Comparison of ENCODE assay signal across 8 mouse cellular contexts in the genomic region with DNA sequence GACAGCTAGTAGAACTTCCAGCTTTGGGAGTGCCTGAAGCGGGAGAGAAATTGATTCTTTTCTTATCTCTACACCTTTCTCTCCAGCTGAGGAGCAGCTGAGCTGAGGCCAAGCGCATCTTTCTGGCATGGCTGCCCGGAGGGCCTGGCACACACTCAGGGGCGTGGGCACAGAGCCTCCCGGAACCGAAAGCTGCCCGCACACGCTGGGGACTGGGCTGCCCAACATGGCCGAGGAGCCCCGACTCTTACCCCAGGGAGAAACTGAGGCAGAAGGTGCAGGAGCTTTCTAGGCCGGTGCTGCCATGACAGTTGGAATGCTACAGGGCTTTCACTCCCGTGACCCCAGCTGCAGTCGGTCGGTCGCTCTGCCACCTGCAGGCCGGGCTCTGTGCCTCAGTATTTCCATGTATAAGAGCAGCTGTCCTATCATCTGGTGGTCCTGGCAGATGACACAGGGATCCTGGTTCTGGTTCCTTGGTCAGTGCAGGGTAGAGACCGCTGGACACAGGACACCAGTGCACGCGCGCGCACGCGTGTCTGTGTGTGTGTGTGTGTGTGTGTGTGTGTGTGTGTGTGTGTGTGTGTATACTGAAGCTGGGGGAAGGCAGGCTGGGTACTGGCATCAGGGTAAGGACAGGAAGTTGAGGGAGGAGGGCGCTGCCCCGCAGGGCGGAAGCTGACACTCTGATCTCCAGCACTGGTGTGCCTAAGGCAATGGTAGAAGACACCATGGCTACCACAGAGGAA. TPM values are rescaled to one million over a fixed set of nuclear protein-coding genes. Genes with fewer than 3 reads are reported as not detected.
A peak's percentile ranks its signal among the peaks of the same experiment; 100 is the strongest.
DNase-seq lines count a peak whose midpoint lies in the region; ATAC-seq and TF ChIP-seq lines count a peak whose summit lies in the region.

No protein-coding gene starts in this region.

- 0 out of 2 replicates have a peak, but pooled peaks cover 2% of the 10 kb centered on the region for H3K9me3 ChIP-seq in embryonic facial prominence, embryonic 10.5 days
- no peaks in the 10 kb centered on the region for H3K9me3 ChIP-seq in hindbrain, embryonic 11.5 days (ENCODE audit: control insufficient read depth, low read length)
- no peaks in the 10 kb centered on the region for H3K9me3 ChIP-seq in midbrain, postnatal 0 days (ENCODE audit: low read length)

- no peaks in the 10 kb centered on the region for H3K36me3 ChIP-seq in embryonic facial prominence, embryonic 10.5 days (replicated peaks)
- H3K36me3 ChIP-seq in hindbrain, embryonic 11.5 days (ENCODE audit: control insufficient read depth, insufficient read depth, low read length): no peaks in the 10 kb centered on the region
- H3K36me3 ChIP-seq in liver, adult 2 months (ENCODE audit: control insufficient read depth, insufficient read depth, low read length): no peaks in the 10 kb centered on the region
- no peaks in the 10 kb centered on the region for H3K36me3 ChIP-seq in midbrain, postnatal 0 days (ENCODE audit: insufficient read depth, low read length)

- H3K4me3 ChIP-seq in embryonic facial prominence, embryonic 10.5 days: peak overlapping the region; percentile 41; the same call in 1 of the 2 replicates
- no peak overlapping the region for H3K4me3 ChIP-seq in hindbrain, embryonic 11.5 days (ENCODE audit: low read depth, low read length)
- peak overlapping the region; percentile 38; the same call in 1 of the 2 replicates for H3K4me3 ChIP-seq in liver, adult 2 months (ENCODE audit: insufficient read depth, low read depth, low read length)
- H3K4me3 ChIP-seq in midbrain, postnatal 0 days (ENCODE audit: low read depth, low read length): no peak overlapping the region

- no peaks in the 10 kb centered on the region for H3K79me2 ChIP-seq in liver, adult 2 months (ENCODE audit: control insufficient read depth, insufficient read depth, low read length)

- no peak overlapping the region for H3K9ac ChIP-seq in hindbrain, embryonic 11.5 days (ENCODE audit: low read depth, low read length)
- H3K9ac ChIP-seq in liver, adult 2 months (ENCODE audit: low read depth, low read length): peak overlapping the region; percentile 55
- no peak overlapping the region for H3K9ac ChIP-seq in midbrain, postnatal 0 days (replicated peaks; ENCODE audit: low read length, poor library complexity, severe bottlenecking)

- DNase-seq in adrenal gland, postnatal 10 days: peak; percentile 38
- no peak for DNase-seq in adrenal gland, adult 8-10 months
- DNase-seq in CD4-positive, CD25-positive, alpha-beta regulatory T cell, adult 2 months (ENCODE audit: low read depth, low spot score): peak; percentile 83
- DNase-seq in embryonic facial prominence, embryonic 10.5 days (ENCODE audit: low spot score): peak; percentile 11
- DNase-seq in hindbrain, embryonic 11.5 days (ENCODE audit: low spot score): peak; percentile 2
- DNase-seq in liver, adult 2 months (ENCODE audit: extremely low read depth, low read depth, low spot score): peak; percentile 71
- no peak for DNase-seq in midbrain, postnatal 0 days (ENCODE audit: low spot score)
- peak; percentile 59 to 74 for DNase-seq in thymus, adult 18-20 months

- H3K4me1 ChIP-seq in embryonic facial prominence, embryonic 10.5 days: peaks cover 40% of the 10 kb centered on the region
- H3K4me1 ChIP-seq in hindbrain, embryonic 11.5 days (replicated peaks; ENCODE audit: control insufficient read depth, insufficient read depth, low read length): no peaks in the 10 kb centered on the region; the same call in 1 of the 2 replicates
- H3K4me1 ChIP-seq in liver, adult 2 months (ENCODE audit: control insufficient read depth, insufficient read depth, low read length): peaks cover 39% of the 10 kb centered on the region
- peaks cover 19% of the 10 kb centered on the region; the same call in 1 of the 2 replicates for H3K4me1 ChIP-seq in midbrain, postnatal 0 days (ENCODE audit: insufficient read depth, low read length)

- no peak overlapping the region for H3K27ac ChIP-seq in embryonic facial prominence, embryonic 10.5 days (replicated peaks)
- no peak overlapping the region for H3K27ac ChIP-seq in hindbrain, embryonic 11.5 days (ENCODE audit: low read depth, low read length)
- H3K27ac ChIP-seq in liver, adult 2 months (replicated peaks; ENCODE audit: insufficient read depth, low read depth, low read length): peak overlapping the region; percentile 87
- H3K27ac ChIP-seq in midbrain, postnatal 0 days (ENCODE audit: low read depth, low read length): no peak overlapping the region

- no peak overlapping the region for H3K4me2 ChIP-seq in hindbrain, embryonic 11.5 days (replicated peaks; ENCODE audit: low read depth, low read length)
- no peak overlapping the region; the same call in 1 of the 2 replicates for H3K4me2 ChIP-seq in midbrain, postnatal 0 days (ENCODE audit: low read depth, low read length, poor library complexity, severe bottlenecking)

- ATAC-seq in hindbrain, embryonic 11.5 days (ENCODE audit: low FRiP score): no peak
- ATAC-seq in midbrain, postnatal 0 days (ENCODE audit: low FRiP score): no peak

- TF ChIP-seq CTCF in liver, adult 2 months (IDR thresholded peaks at IDR 0.05; ENCODE audit: low read depth, low read length): peak; percentile 67
- TF ChIP-seq CTCF in midbrain, postnatal 0 days (IDR thresholded peaks at IDR 0.05): peak; percentile 38

- peaks cover 41% of the 10 kb centered on the region for H3K27me3 ChIP-seq in embryonic facial prominence, embryonic 10.5 days (replicated peaks; ENCODE audit: low read depth, poor library complexity, severe bottlenecking)
- peaks cover 14% of the 10 kb centered on the region for H3K27me3 ChIP-seq in hindbrain, embryonic 11.5 days (ENCODE audit: control insufficient read depth, insufficient read depth, low read length)
- H3K27me3 ChIP-seq in liver, adult 2 months (ENCODE audit: control insufficient read depth, insufficient read depth, low read length): no peaks in the 10 kb centered on the region
- no peaks in the 10 kb centered on the region for H3K27me3 ChIP-seq in midbrain, postnatal 0 days (ENCODE audit: insufficient read depth, low read length)

- WGBS in embryonic facial prominence, embryonic 10.5 days: 73% methylated on average over 26 of the region's 26 CpGs
- WGBS in hindbrain, embryonic 11.5 days: 77% methylated on average over 26 of the region's 26 CpGs
- WGBS in liver, adult 2 months: 40% methylated on average over 26 of the region's 26 CpGs
- 73% methylated on average over 26 of the region's 26 CpGs for WGBS in midbrain, postnatal 0 days

- TF ChIP-seq POLR2A in liver, adult 2 months (IDR thresholded peaks at IDR 0.05; ENCODE audit: extremely low read depth, insufficient read depth, low read length): no peak

RNA-seq across cellular contexts. Expression of gene Nfic, which starts 21.7 kb away (rescaled TPM):
- 100 to 1,000 TPM in 1 of 2 experiments, 10 to 100 TPM in 1; 99.9 to 129 TPM for total RNA-seq in adrenal gland, postnatal 10 days (2021)
- total RNA-seq in adrenal gland, adult 8-10 months (2022): 100 to 1,000 TPM; 113 to 191 (median 144) TPM
- 12.5 and 20.2 TPM in 2 replicates for polyA plus RNA-seq in embryonic facial prominence, embryonic 10.5 days (2016; fragmentation: Nextera tagmentation; extraction: Ambion mirVana)
- polyA plus RNA-seq in hindbrain, embryonic 11.5 days (2014; fragmentation: Nextera tagmentation; extraction: Ambion mirVana): 10.9 and 11.9 TPM in 2 replicates
- total RNA-seq in liver, adult 2 months (2014; rRNA removed): 7.4 and 16.4 TPM in 2 replicates
- 32.8 and 56.4 TPM in 2 replicates for polyA plus RNA-seq in liver, adult 2 months (2012; rRNA removed)
- 16.2 and 17.4 TPM in 2 replicates for total RNA-seq in midbrain, postnatal 0 days (2014; rRNA removed)
- polyA plus RNA-seq in midbrain, postnatal 0 days (2015; fragmentation: Nextera tagmentation; extraction: Ambion mirVana): 19.1 and 21.3 TPM in 2 replicates

RNA-seq across cellular contexts. Expression of gene Smim24, which starts 40.9 kb away (rescaled TPM):
- 1 to 10 TPM; 1.2 to 1.6 TPM for total RNA-seq in adrenal gland, postnatal 10 days (2021)
- total RNA-seq in adrenal gland, adult 8-10 months (2022): 1 to 10 TPM in 2 of 4 experiments, under 1 TPM in 2; 0.78 to 2.0 (median 0.96) TPM
- 2.0 and 2.8 TPM in 2 replicates for polyA plus RNA-seq in embryonic facial prominence, embryonic 10.5 days (2016; fragmentation: Nextera tagmentation; extraction: Ambion mirVana)
- polyA plus RNA-seq in hindbrain, embryonic 11.5 days (2014; fragmentation: Nextera tagmentation; extraction: Ambion mirVana): 2.7 and 4.1 TPM in 2 replicates
- 1.3 and 1.5 TPM in 2 replicates for total RNA-seq in liver, adult 2 months (2014; rRNA removed)
- polyA plus RNA-seq in liver, adult 2 months (2012; rRNA removed): 2.3 and 4.1 TPM in 2 replicates
- total RNA-seq in midbrain, postnatal 0 days (2014; rRNA removed): 1.5 and 1.7 TPM in 2 replicates
- 1.1 and 2.0 TPM in 2 replicates for polyA plus RNA-seq in midbrain, postnatal 0 days (2015; fragmentation: Nextera tagmentation; extraction: Ambion mirVana)

RNA-seq across cellular contexts. Expression of gene Gm48552, which starts 44.9 kb away (rescaled TPM):
- 1 to 10 TPM in 1 of 2 experiments, under 1 TPM in 1; 0.45 to 1.9 TPM for total RNA-seq in adrenal gland, postnatal 10 days (2021)
- total RNA-seq in adrenal gland, adult 8-10 months (2022): 1 to 10 TPM; 2.0 to 4.2 (median 2.6) TPM
- polyA plus RNA-seq in embryonic facial prominence, embryonic 10.5 days (2016; fragmentation: Nextera tagmentation; extraction: Ambion mirVana): 1.8 and 3.1 TPM in 2 replicates
- polyA plus RNA-seq in hindbrain, embryonic 11.5 days (2014; fragmentation: Nextera tagmentation; extraction: Ambion mirVana): 0.49 and 1.0 TPM in 2 replicates
- total RNA-seq in liver, adult 2 months (2014; rRNA removed): 0.40 TPM in 1 of 2 replicates, not detected in the other
- polyA plus RNA-seq in liver, adult 2 months (2012; rRNA removed): 0.26 and 1.4 TPM in 2 replicates
- 6.6 TPM in 1 of 2 replicates, not detected in the other for total RNA-seq in midbrain, postnatal 0 days (2014; rRNA removed)
- 1.6 and 3.9 TPM in 2 replicates for polyA plus RNA-seq in midbrain, postnatal 0 days (2015; fragmentation: Nextera tagmentation; extraction: Ambion mirVana)

RNA-seq across cellular contexts. Expression of gene Celf5, which starts 48.8 kb away (rescaled TPM):
- total RNA-seq in adrenal gland, postnatal 10 days (2021): 1 to 10 TPM in 1 of 2 experiments, under 1 TPM in 1; 0.84 to 2.2 TPM
- 1 to 10 TPM in 3 of 4 experiments, under 1 TPM in 1; 0.17 to 2.5 (median 1.7) TPM for total RNA-seq in adrenal gland, adult 8-10 months (2022)
- 1.2 and 2.3 TPM in 2 replicates for polyA plus RNA-seq in embryonic facial prominence, embryonic 10.5 days (2016; fragmentation: Nextera tagmentation; extraction: Ambion mirVana)
- polyA plus RNA-seq in hindbrain, embryonic 11.5 days (2014; fragmentation: Nextera tagmentation; extraction: Ambion mirVana): 12.7 and 13.7 TPM in 2 replicates
- not detected in 2 replicates for total RNA-seq in liver, adult 2 months (2014; rRNA removed)
- not detected in 2 replicates for polyA plus RNA-seq in liver, adult 2 months (2012; rRNA removed)
- total RNA-seq in midbrain, postnatal 0 days (2014; rRNA removed): 142 and 206 TPM in 2 replicates
- polyA plus RNA-seq in midbrain, postnatal 0 days (2015; fragmentation: Nextera tagmentation; extraction: Ambion mirVana): 61.5 and 74.0 TPM in 2 replicates

RNA-seq across cellular contexts. Expression of gene Gm48551, which starts 49.4 kb away (rescaled TPM):
- total RNA-seq in adrenal gland, postnatal 10 days (2021): 1 to 10 TPM; 1.1 to 1.6 TPM
- 1 to 10 TPM in 2 of 4 experiments, under 1 TPM in 2; 0.65 to 2.9 (median 1.0) TPM for total RNA-seq in adrenal gland, adult 8-10 months (2022)
- 2.7 TPM in 2 replicates for polyA plus RNA-seq in embryonic facial prominence, embryonic 10.5 days (2016; fragmentation: Nextera tagmentation; extraction: Ambion mirVana)
- polyA plus RNA-seq in hindbrain, embryonic 11.5 days (2014; fragmentation: Nextera tagmentation; extraction: Ambion mirVana): 2.2 and 3.2 TPM in 2 replicates
- total RNA-seq in liver, adult 2 months (2014; rRNA removed): 2.4 TPM in 1 of 2 replicates, not detected in the other
- polyA plus RNA-seq in liver, adult 2 months (2012; rRNA removed): 0.32 and 0.44 TPM in 2 replicates
- 0.88 and 2.7 TPM in 2 replicates for total RNA-seq in midbrain, postnatal 0 days (2014; rRNA removed)
- 5.8 and 10.2 TPM in 2 replicates for polyA plus RNA-seq in midbrain, postnatal 0 days (2015; fragmentation: Nextera tagmentation; extraction: Ambion mirVana)

Comparison
In these comparisons a context has a peak if more than half of its experiments do, and no peak if none do; other contexts are left out.
1. DNase-seq: peak in adrenal gland, postnatal 10 days (single experiment), CD4-positive, CD25-positive, alpha-beta regulatory T cell, adult 2 months (single experiment), embryonic facial prominence, embryonic 10.5 days (single experiment), hindbrain, embryonic 11.5 days (single experiment), liver, adult 2 months (single experiment) and thymus, adult 18-20 months (2 of 2); none in adrenal gland, adult 8-10 months (single experiment) and midbrain, postnatal 0 days (single experiment).
2. H3K4me3 ChIP-seq: peak in embryonic facial prominence, embryonic 10.5 days (single experiment) and liver, adult 2 months (single experiment); none in hindbrain, embryonic 11.5 days (single experiment) and midbrain, postnatal 0 days (single experiment).